Mouse (Mus musculus) gastrocnemius, adult 18-20 months (tissue): ENCODE measurements at regions not wholly inside any gene's neighbourhood (a gene's known extent, or its start where the extent isn't known, plus 50 kb on each side); places are given as distances from the start of the nearest gene placed in this dataset.
"Not testable (repeated sequence)": the region's sequence is repeated elsewhere in the genome, so short reads cannot be mapped to it uniquely, and the experiment has no call there.

Source experiments
- DNase-seq: peaks from one replicate; pipeline ENCODE4 v3.0.0; 2021; ENCODE audit warnings: low spot score

- peak; percentile 68 for DNase-seq
These were observed 86.9 kb downstream of the Bdh1 start for GRCm38 (mm10) chr16:31508981-31509380.

DNA sequence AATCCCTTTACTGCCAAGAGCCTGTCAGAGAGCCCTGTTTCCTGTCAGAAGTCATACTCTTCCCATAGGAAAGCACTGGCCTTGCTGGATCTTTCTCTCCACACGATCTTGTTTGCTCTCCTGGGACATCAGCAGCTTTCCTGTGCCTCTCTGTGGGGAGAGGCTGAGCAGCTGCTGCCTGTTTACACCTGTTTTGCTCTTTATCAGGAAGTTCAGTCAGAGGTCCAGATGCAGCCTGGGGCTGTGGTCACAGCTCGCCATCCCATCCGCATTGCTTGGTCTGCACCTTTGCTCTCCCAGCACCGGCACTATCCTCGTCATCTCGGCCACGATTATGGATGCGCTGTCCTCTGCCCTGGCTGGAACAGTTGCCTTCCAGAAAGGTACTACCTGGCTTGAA is 88.0 kb downstream of the Bdh1 start:
- DNase-seq: no peak

GRCm38 (mm10) chr16:31518816-31519215 is 96.7 kb downstream of the Bdh1 start:
- DNase-seq: no peak

DNA sequence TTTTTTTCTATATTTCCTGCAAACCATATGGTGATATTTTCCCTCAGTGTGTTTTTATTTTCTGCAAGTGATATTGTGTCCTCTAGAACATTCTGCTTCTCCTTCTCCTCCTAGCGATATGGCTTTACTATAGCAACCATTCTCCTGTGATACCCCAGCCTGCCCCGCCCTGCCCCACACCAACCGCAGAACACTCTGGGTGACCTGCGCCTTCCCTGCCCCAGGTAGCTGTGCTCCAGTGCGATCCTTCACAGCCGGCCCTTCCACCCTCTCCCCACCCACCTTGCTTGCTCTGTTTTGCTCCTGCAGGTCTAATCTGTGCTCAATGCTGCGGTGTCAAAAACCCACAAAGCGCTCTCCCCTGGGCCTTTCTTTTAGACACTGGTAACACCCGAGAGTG is 98.0 kb downstream of the Bdh1 start:
- DNase-seq: no peak

DNA sequence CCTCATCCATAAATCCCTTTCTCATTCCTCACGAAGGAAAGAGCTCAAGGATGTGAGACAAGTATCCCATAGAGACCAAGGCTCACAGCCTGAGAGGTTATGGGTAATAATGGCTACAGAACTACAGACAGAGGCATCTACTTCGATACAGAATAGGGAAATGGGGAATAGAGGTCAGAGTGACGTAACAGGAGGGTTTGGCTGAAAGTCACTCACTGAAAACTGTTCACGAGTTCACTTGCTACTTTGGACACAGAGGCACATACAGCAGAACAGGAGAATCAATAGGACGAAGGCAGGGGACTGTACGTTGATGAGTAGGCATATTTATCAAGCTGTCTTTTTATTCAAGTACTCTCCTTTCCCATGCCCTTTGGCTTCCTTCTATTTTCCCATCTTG is 99.7 kb downstream of the Bdh1 start:
- DNase-seq: no peak

DNA sequence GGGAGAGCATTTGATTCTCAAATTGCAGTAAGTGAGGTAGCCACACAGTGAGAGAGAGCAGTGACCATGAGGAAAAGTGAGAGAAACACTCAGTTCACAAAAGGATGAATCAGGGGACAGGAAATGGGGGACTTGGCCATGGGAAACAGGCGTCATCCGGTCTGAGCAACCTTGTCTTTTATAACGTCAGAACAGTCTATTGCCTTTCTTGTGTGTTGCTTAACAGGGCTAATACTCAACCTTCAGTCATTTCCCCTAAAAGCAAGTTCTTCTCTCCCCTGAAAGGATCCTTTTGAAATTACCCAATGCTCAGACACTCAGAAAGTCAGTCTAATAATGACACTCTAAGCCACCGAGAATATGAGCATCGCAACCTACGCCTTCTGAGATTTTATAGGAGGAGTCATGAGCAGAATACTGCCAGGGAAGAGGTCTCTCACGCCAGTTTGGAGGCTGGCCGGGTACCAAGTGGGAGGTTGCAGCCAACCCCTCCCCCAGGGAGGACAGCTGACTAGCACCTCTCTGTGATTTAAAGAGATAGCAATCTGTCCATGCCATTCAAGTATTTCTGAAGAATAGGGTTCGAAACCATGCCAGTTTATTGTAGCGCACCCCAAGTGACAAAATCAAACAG is 104.7 kb downstream of the Bdh1 start:
- peak; percentile 80 for DNase-seq

- no peak for DNase-seq
These were observed 106.7 kb downstream of the Bdh1 start for GRCm38 (mm10) chr16:31528596-31529283.

DNA sequence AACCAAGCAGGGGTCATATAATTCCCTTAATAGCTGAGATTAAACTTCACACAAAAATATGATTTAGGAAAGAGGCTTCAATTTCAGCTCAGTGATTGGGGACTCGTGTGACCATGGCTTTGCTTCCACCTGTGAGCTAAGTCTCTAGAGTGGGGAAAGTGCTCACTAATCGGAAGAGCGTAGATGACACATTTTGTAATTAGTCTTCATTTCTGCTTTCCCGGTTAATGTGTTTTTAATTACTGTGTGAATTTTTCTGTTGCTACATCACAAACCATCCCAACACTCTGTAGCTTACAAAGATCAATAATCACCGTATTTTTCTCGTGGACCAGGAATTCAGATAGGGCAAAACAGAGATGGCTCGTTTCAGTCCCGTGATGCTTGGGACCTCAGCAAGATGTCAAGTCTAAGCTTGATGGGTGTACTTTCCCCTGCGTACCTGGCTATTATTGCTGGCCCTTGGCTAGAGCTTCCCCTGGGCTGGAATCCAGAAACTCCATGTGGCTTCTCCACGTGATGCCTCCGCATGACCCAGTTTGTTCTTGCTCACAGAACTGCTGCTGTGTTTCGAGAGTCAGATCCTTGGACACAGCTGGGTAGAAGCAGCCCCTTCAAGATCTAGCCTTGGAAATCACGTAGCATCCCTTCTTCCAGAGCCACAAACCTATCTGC is 107.3 kb downstream of the Bdh1 start:
- no peak for DNase-seq

- DNase-seq: no peak
These were observed 108.0 kb downstream of the Bdh1 start for GRCm38 (mm10) chr16:31530090-31530489.

- DNase-seq: no peak
These were observed 111.2 kb downstream of the Bdh1 start for GRCm38 (mm10) chr16:31533196-31533777.

- DNase-seq: no peak
These were observed 112.9 kb downstream of the Bdh1 start for GRCm38 (mm10) chr16:31534923-31535523.

DNA sequence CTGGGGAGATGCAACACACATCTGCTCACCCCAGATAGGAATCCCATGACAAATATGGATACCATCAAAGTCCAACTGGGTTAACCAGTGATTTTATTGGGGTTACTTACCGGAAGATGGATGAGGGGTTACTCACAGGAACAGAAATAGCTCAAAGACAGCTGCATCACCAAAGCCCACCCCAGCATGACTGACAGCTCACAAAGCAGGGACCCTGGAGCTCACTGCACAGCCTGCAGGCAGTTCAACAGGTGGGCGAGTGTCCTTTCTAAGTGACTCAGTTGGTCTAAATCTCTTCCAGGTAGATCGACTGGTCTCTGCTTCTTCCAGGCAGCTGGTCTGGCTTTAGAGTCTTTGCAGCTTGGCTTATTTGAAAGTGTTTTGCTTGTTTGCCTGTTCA is 114.2 kb downstream of the Bdh1 start:
- DNase-seq: no peak

GRCm38 (mm10) chr16:31538606-31539005 is 116.5 kb downstream of the Bdh1 start:
- DNase-seq: peak; percentile 39

DNA sequence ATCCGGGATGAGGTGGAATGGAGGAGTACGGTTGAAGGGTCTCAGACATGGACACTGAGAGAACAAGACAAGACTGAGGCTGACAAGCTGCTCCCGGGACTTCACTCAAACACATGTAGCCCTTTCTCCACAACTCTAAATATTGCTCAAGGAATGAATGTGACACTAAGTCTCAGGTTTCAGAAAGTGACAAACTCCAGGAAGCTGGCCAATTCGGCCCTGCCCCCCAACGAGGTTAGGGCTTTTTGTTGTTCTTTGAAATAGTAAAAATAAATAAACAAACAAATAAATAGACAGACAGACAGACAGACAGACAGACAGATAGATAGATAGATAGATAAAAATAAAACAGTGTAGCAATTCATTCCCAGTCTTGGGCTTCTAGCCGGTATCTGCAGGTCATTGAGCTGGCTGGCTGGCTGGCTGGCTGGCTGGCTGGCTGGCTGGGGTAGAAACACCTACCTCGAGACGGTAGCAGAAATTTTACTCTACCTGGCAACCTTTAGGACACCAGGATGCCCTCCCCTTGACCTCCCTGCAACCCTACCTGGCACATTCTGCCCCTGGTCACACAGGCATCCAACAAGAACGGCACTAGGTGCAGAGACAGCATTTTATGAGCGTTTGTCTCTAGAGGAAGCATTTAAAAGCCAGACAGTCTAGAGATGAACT is 119.6 kb upstream of the Dlg1 start:
- DNase-seq: peak; percentile 48

DNA sequence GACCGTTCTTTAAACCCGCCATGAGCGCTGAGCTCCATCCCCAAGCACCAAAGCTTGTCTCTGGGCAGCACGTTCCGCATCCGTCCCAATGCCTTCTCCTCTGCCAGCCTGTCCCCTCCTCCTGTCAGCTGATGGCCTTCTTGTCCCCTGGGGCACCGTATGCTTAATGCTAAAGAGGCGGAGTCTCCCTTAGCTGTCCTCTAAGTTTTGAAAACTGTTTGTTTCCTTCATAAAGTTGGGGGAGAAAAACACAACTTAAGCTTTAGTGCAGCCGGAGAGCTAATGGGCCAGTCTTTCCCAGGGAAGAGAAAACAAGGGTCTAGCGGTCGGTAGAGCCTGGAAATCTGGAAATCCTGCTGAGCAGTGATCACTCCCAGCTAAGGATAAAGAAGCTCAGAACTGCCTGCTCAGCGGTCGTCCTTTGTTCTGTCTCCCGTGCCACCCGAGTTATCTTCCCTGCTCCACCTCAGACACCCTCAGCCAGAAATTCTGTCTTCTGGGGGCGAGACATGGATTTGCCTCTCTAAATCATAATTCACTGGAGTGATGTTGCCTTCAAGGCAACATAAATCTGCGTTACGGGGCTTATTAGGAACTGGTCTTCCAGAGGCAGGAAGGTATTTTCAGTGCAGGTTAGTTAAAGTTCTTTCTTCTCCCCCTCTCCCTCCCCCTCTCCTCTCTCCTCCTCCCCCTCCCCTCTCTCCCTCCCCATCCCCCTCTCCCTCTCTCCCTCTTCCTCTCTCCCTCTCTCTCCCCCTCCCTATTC is 117.0 kb upstream of the Dlg1 start:
- DNase-seq: no peak

- DNase-seq: no peak
These were observed 116.4 kb upstream of the Dlg1 start for GRCm38 (mm10) chr16:31546828-31547224.

- no peak for DNase-seq
These were observed 115.9 kb upstream of the Dlg1 start for GRCm38 (mm10) chr16:31547391-31547790.

DNA sequence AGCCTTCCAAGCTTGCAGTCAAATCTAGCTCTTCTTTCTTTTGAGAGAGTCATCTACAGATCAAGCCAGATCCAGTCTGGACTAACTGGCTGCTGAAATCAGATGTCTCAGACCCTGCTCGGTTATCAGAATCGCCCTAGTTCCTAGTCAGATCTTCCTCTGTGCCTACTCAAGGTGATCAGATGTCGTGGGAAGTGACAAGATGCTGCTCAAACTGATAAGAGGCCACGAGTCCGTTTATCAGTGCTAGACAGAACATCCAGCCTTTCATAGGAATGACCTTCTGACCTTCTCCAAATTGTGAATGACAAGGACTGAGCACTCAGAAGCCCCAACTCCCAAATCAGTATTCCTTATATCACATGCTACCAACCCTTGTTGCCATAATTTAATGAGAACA is 113.3 kb upstream of the Dlg1 start:
- no peak for DNase-seq

GRCm38 (mm10) chr16:31550539-31550938 is 112.7 kb upstream of the Dlg1 start:
- DNase-seq: not testable (repeated sequence)

DNA sequence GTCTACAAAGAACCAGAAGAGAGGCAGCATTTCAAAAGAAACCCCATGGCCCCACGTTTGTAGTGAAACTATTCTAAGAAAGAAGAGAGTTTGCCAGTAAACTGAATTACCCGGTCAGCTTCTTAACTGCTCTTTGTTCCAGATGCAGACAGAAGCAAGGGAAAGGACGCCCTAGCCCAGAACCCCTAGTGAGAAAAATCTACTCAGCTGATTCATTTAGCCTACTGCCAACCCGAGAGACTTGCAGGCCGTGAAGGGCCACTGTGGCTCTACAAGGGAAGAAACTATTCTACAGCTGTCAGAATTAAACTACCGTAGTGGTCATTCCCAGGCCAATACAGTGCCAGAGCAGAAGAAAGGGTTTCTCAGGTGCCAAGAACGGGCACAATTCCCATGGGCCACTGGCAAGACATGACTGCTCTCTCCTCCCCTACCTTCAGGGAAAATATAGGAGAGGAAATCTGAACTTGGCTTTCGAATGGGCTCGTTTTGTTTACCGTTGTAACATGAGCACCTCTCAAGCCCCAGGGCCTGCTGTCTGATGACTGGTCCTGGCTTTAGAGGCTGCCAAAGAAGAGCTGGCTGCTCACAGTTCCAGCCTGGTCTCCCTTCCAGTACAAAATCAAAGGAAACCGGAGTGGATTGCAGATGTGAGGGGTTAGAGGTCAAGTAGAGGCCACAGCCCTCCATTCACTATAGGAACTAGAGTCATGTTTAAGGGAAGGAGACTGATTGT is 111.7 kb upstream of the Dlg1 start:
- peak; percentile 30 for DNase-seq
